Mouse (Mus musculus): Measurements from ENCODE around the gene Jazf1.

Gene Jazf1

GRCm38 (mm10) chr6:52792455-52792854 lies 276.0 kb downstream of the Jazf1 start:
- DNase-seq = no peak

- no peak for DNase-seq
Measured at GRCm38 (mm10) chr6:52790781-52791180, 277.6 kb downstream of the Jazf1 start.

- no peak for DNase-seq
Measured at GRCm38 (mm10) chr6:52790316-52790715, 278.1 kb downstream of the Jazf1 start.

GRCm38 (mm10) chr6:52779546-52779945 lies 288.9 kb downstream of the Jazf1 start:
- DNase-seq = no peak

GRCm38 (mm10) chr6:52778523-52778922 lies 289.9 kb downstream of the Jazf1 start:
- DNase-seq = no peak

GRCm38 (mm10) chr6:52777034-52777433 lies 291.4 kb downstream of the Jazf1 start:
- DNase-seq = no peak

- no peak for DNase-seq
Measured at GRCm38 (mm10) chr6:52775956-52776355, 292.5 kb downstream of the Jazf1 start.

- no peak for DNase-seq
Measured at GRCm38 (mm10) chr6:52775350-52775749, 293.1 kb downstream of the Jazf1 start.

- no peak for DNase-seq
Measured at GRCm38 (mm10) chr6:52773132-52773531, 295.3 kb downstream of the Jazf1 start.

GRCm38 (mm10) chr6:52770789-52771188 lies 297.6 kb downstream of the Jazf1 start:
- DNase-seq = no peak

- no peak for DNase-seq
Measured at GRCm38 (mm10) chr6:52765206-52765605, 303.2 kb downstream of the Jazf1 start.

- DNase-seq = no peak
Measured at GRCm38 (mm10) chr6:52752832-52753231, 315.6 kb downstream of the Jazf1 start.

GRCm38 (mm10) chr6:52734630-52735029 lies 333.8 kb downstream of the Jazf1 start:
- DNase-seq = no peak

GRCm38 (mm10) chr6:52730338-52730737 lies 338.1 kb downstream of the Jazf1 start:
- no peak for DNase-seq

GRCm38 (mm10) chr6:52724805-52725439 lies 343.5 kb downstream of the Jazf1 start:
- peak; percentile 38 for DNase-seq

Measured in cerebellum, adult 9-11 months (tissue).